Mouse (Mus musculus) lung, adult 18-20 months (tissue): Measurements from ENCODE around the gene Gm21788.
"Not testable (repeated sequence)": the region's sequence is repeated elsewhere in the genome, so short reads cannot be mapped to it uniquely, and the experiment has no call there.

Source experiments
- DNase-seq, 2 experiments: peaks; one replicate each; pipeline ENCODE4 v3.0.0; 2022; ENCODE audit warnings: mixed read lengths in 2 of 2

The Gm21788 gene

GRCm38 (mm10) chrY:7404710-7405109 is at the start of gene Gm21788:
Gene Gm21788 (plus strand): TSS chrY:7405010.
- not testable (repeated sequence) for DNase-seq
